Mouse (Mus musculus) intestine, postnatal 0 days (tissue): ENCODE measurements around the gene Znhit2. TPM values are rescaled to one million over a fixed set of nuclear protein-coding genes. Genes with fewer than 3 reads are reported as not detected.
A peak's percentile ranks its signal among the peaks of the same experiment; 100 is the strongest.

ENCODE experiments used
- ATAC-seq: fragments of 200-750 bp; cut with Nextera tagmentation; 2 replicates; pipeline ENCODE4 v1.8.0; 2017; ENCODE audit warnings: mild to moderate bottlenecking, moderate TSS enrichment, moderate library complexity
- H3K27ac ChIP-seq: fragments of 300-500 bp; sonication (generic); 2 replicates; pipeline ENCODE4 v1.5.1; 2014; ENCODE audit warnings: mild to moderate bottlenecking, low read depth, low read length, moderate library complexity
- H3K27me3 ChIP-seq: fragments of 300-500 bp; sonication (generic); replicated peaks from 2 replicates; pipeline ENCODE4 v1.6.1; 2014; ENCODE audit warnings: low read length, mixed read lengths; ENCODE audit not compliant: control insufficient read depth, insufficient read depth
- H3K36me3 ChIP-seq: fragments of 300-500 bp; sonication (generic); 2 replicates; pipeline ENCODE4 v1.6.1; 2014; ENCODE audit warnings: mild to moderate bottlenecking, moderate library complexity; ENCODE audit not compliant: control insufficient read depth, insufficient read depth
- H3K4me1 ChIP-seq: fragments of 300-500 bp; sonication (generic); replicated peaks from 2 replicates; pipeline ENCODE4 v1.6.1; 2014; ENCODE audit warnings: antibody characterized with exemption, low read length, mixed read lengths; ENCODE audit not compliant: control insufficient read depth, insufficient read depth
- H3K4me2 ChIP-seq: fragments of 300-500 bp; sonication (generic); replicated peaks from 2 replicates; pipeline ENCODE4 v1.6.1; 2014; ENCODE audit warnings: low read depth, mild to moderate bottlenecking, moderate library complexity
- H3K4me3 ChIP-seq: fragments of 300-500 bp; sonication (generic); 2 replicates; pipeline ENCODE4 v1.5.1; 2014; ENCODE audit warnings: low read depth, low read length
- H3K9ac ChIP-seq: fragments of 300-500 bp; sonication (generic); 2 replicates; pipeline ENCODE4 v1.6.1; 2014; ENCODE audit warnings: mild to moderate bottlenecking, low read depth, low read length
- H3K9me3 ChIP-seq: fragments of 300-500 bp; sonication (generic); 2 replicates; pipeline ENCODE4 v1.6.1; 2016; ENCODE audit warnings: mixed run types; ENCODE audit not compliant: control insufficient read depth
- CTCF ChIP-seq: sonication (generic); IDR thresholded peaks from 2 replicates; pipeline ENCODE4 v1.5.1; 2016; ENCODE audit warnings: low read depth, mild to moderate bottlenecking, control low read depth, antibody characterized with exemption, moderate library complexity
- WGBS: fragments of 180-500 bp; shearing (Covaris S2); extraction: QIAGEN DNeasy Blood & Tissue Kit; methylation state at CpG from one replicate; pipeline ENCODE4 v1.1.7; 2014; 5-methylcytosine and 5-hydroxymethylcytosine counted together
- polyA plus RNA-seq: library from polyadenylated mRNA; unstranded; fragments of >200 nt; fragmentation: Nextera tagmentation; extraction: Ambion mirVana; gene quantifications from 2 replicates; pipeline ENCODE4 v1.2.1, GENCODE M21; 2015

The Znhit2 gene
- polyA plus RNA-seq: 30.8 and 33.3 TPM in 2 replicates

- Histone ChIP-seq H3K4me1 (peaks cover 12% of the 10 kb centered on the region; the same call in 1 of the 2 replicates), H3K4me3 (peak within 1 kb of the TSS; percentile 79), H3K27me3 (no peaks in the 10 kb centered on the region), H3K27ac (peak within 1 kb of the TSS; percentile 94), H3K4me2 (peak within 1 kb of the TSS; percentile 96), H3K9me3 (no peaks in the 10 kb centered on the region), H3K9ac (peak within 1 kb of the TSS; percentile 95), H3K36me3 (0 out of 2 replicates have a peak, but pooled peaks cover 3% of the 10 kb centered on the region)
- ATAC-seq: peak; percentile 66
- TF ChIP-seq CTCF: peak; percentile 36
- WGBS: under 1% methylated on average over 58 of the region's 58 CpGs
Measured at GRCm38 (mm10) chr19:6061021-6061533, at the start of gene Znhit2. Gene Znhit2 (plus strand): TSS chr19:6061192.

DNA sequence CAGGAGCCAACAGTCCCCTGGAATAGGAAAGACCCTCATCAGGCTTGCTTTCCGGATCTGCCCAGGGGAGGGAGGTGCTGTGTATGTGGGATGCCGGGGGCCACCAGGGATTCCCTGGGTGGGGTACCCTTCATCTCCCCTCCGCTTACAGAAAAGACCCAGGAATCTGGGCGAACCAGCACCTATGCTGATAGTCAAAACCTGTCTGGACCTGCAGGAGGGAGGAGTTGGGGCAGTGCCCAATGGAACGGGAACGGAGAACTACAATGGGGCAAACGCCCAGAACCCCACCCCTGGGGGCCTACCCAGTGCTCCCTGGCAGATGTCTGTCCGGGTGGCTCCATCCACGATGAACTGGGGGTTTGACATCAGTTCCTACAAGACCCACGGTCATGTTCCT, 47.3 kb upstream of the Znhit2 start:
- H3K27me3 ChIP-seq: no peaks in the 10 kb centered on the region
- ATAC-seq: no peak
- peak overlapping the region; percentile 89; the same call in 1 of the 2 replicates for H3K4me2 ChIP-seq
- no peak overlapping the region for H3K9ac ChIP-seq
- H3K4me1 ChIP-seq: no peaks in the 10 kb centered on the region
- H3K4me3 ChIP-seq: no peak overlapping the region
- H3K27ac ChIP-seq: no peak overlapping the region
- H3K36me3 ChIP-seq: peaks cover 17% of the 10 kb centered on the region
- 80% methylated on average over 10 of the region's 10 CpGs for WGBS
- no peak for TF ChIP-seq CTCF
- no peaks in the 10 kb centered on the region for H3K9me3 ChIP-seq

GRCm38 (mm10) chr19:6014991-6015510, 45.9 kb upstream of the Znhit2 start:
- H3K27me3 ChIP-seq: no peaks in the 10 kb centered on the region
- H3K4me2 ChIP-seq: peak overlapping the region; percentile 89
- H3K4me1 ChIP-seq: no peaks in the 10 kb centered on the region
- no peak for TF ChIP-seq CTCF
- H3K4me3 ChIP-seq: peak overlapping the region; percentile 60
- H3K27ac ChIP-seq: peak overlapping the region; percentile 73
- peak overlapping the region; percentile 65 for H3K9ac ChIP-seq
- 3% methylated on average over 15 of the region's 18 CpGs for WGBS
- H3K36me3 ChIP-seq: peaks cover 13% of the 10 kb centered on the region; the same call in 1 of the 2 replicates
- no peaks in the 10 kb centered on the region for H3K9me3 ChIP-seq
- peak; percentile 75 for ATAC-seq

- H3K27ac ChIP-seq: peak within 1 kb of the TSS; percentile 73
- ATAC-seq: peak; percentile 64
- peak within 1 kb of the TSS; percentile 65 for H3K9ac ChIP-seq
- H3K4me2 ChIP-seq: peak within 1 kb of the TSS; percentile 89
- TF ChIP-seq CTCF: peak; percentile 56
- H3K4me1 ChIP-seq: no peaks in the 10 kb centered on the region
- H3K27me3 ChIP-seq: no peaks in the 10 kb centered on the region
- H3K36me3 ChIP-seq: peaks cover 6% of the 10 kb centered on the region; the same call in 1 of the 2 replicates
- H3K4me3 ChIP-seq: peak within 1 kb of the TSS; percentile 60
- H3K9me3 ChIP-seq: no peaks in the 10 kb centered on the region
- WGBS: 5% methylated on average over 40 of the region's 40 CpGs
Measured at GRCm38 (mm10) chr19:6015511-6016315, 45.3 kb upstream of the Znhit2 start, which contains the start of gene Capn1. Gene Capn1 (minus strand): TSS chr19:6015897.

DNA sequence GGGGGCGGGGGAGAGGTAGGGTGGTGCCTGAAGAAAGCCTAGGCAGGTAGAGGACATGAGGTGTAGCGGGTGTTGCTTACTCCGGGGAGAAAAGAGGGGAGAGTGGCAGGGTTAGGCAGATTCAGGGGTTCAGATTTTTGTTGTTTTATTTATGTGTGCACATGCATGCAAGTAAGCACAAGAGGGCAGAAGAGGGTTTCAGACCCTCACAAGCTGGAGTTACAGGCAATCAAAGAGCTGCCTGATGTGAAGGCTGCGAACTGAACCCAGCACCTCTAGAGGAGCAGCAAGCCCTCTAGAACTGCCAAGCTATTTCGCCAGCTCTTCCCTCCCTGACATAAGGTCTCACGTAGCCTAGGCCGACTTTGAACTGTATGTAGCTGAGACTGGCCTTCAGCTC, 44.5 kb upstream of the Znhit2 start:
- Histone ChIP-seq H3K4me1 (no peaks in the 10 kb centered on the region), H3K27me3 (no peaks in the 10 kb centered on the region), H3K4me2 (peak overlapping the region; percentile 89), H3K27ac (no peak overlapping the region), H3K36me3 (no peaks in the 10 kb centered on the region; the same call in 1 of the 2 replicates), H3K9ac (no peak overlapping the region), H3K9me3 (no peaks in the 10 kb centered on the region), H3K4me3 (no peak overlapping the region)
- no peak for ATAC-seq
- WGBS: 66% methylated on average over 7 of the region's 7 CpGs
- peak; percentile 53 for TF ChIP-seq CTCF
